Comparison of ENCODE assay signal across 8 mouse cellular contexts in the genomic region with DNA sequence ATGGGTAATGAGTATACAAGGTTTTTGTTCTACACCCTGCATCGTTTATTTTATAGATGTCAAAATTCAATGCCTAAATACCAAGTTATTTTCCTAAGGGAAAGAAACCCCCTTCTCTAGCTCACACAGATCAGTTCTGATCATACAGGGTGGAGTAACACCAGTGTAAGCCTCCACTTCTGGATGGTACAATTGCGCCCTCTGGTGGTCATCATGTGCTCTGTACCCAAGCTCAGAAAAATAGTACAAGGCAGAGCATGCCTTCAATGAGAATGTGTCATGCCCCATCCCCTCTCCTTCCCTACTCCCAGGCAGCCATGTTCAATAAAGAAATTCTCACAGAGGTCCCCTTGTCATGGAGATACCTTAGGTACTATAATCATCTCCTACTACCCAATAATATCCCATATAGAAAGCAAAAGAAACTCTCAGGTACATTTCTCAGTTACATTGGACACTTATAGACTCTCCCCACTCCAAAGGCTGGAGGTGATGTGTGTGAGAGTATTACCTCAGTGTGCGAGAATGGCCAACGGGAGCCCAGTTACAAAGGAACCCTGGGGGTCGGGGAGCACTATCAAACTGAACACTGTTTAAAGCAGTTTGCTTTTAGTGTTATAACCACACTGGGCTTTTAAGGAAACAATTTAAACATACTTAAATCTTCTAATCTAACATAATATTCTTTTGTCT. TPM values are rescaled to one million over a fixed set of nuclear protein-coding genes. Genes with fewer than 3 reads are reported as not detected.
DNase-seq lines count a peak whose midpoint lies in the region; ATAC-seq lines count a peak whose summit lies in the region.

No protein-coding gene starts in this region.

- 22% methylated on average over 5 of the region's 5 CpGs for WGBS in hindbrain, embryonic 14.5 days
- WGBS in lung, embryonic 16.5 days, result 18% methylated on average over 5 of the region's 5 CpGs

- peak; percentile 63 to 85 for DNase-seq in heart, adult 18-20 months
- no peak for DNase-seq in heart, postnatal 25 days (ENCODE audit: low spot score)
- DNase-seq in cerebellum, adult 9-11 months, result peak; percentile 69
- DNase-seq in frontal cortex, adult 2 months (ENCODE audit: extremely low spot score in 1 of 2, low spot score in 1 of 2), result peak; percentile 30 to 88
- DNase-seq in hindbrain, embryonic 14.5 days (ENCODE audit: low spot score), result peak; percentile 94
- peak; percentile 75 to 83 for DNase-seq in layer of hippocampus, postnatal 10 days (ENCODE audit: low spot score in 2 of 2)
- peak; percentile 76 for DNase-seq in retina, postnatal 7 days (ENCODE audit: low read depth, low spot score)

- H3K9me3 ChIP-seq in hindbrain, embryonic 14.5 days (ENCODE audit: control insufficient read depth, low read length), result no peaks in the 10 kb centered on the region
- H3K9me3 ChIP-seq in lung, embryonic 16.5 days (ENCODE audit: control insufficient read depth, low read length), result no peaks in the 10 kb centered on the region

- no peak overlapping the region for H3K4me3 ChIP-seq in hindbrain, embryonic 14.5 days (replicated peaks; ENCODE audit: low read length)
- H3K4me3 ChIP-seq in lung, embryonic 16.5 days (ENCODE audit: low read length), result no peak overlapping the region

- H3K27me3 ChIP-seq in hindbrain, embryonic 14.5 days (ENCODE audit: control insufficient read depth, insufficient read depth, low read length), result no peaks in the 10 kb centered on the region
- no peaks in the 10 kb centered on the region for H3K27me3 ChIP-seq in lung, embryonic 16.5 days (ENCODE audit: control insufficient read depth, insufficient read depth, low read depth, low read length)

- intact Hi-C loops in heart, postnatal 25 days (cut with DNase I), result loop anchor here (1.0 to 2.0 kb wide), 3 partner anchors 39 to 376 kb away; no protein-coding TSS in a partner anchor

- no peak overlapping the region for H3K27ac ChIP-seq in hindbrain, embryonic 14.5 days
- H3K27ac ChIP-seq in lung, embryonic 16.5 days (ENCODE audit: low read length), result no peak overlapping the region

- no peak overlapping the region for H3K4me2 ChIP-seq in hindbrain, embryonic 14.5 days (replicated peaks)
- no peak overlapping the region for H3K4me2 ChIP-seq in lung, embryonic 16.5 days (ENCODE audit: low read depth, low read length)

- H3K36me3 ChIP-seq in hindbrain, embryonic 14.5 days (replicated peaks; ENCODE audit: control insufficient read depth, insufficient read depth), result no peaks in the 10 kb centered on the region
- H3K36me3 ChIP-seq in lung, embryonic 16.5 days (ENCODE audit: control insufficient read depth, insufficient read depth, low read length), result no peaks in the 10 kb centered on the region

- H3K9ac ChIP-seq in hindbrain, embryonic 14.5 days, result no peak overlapping the region
- no peak overlapping the region for H3K9ac ChIP-seq in lung, embryonic 16.5 days (ENCODE audit: low read length)

- no peaks in the 10 kb centered on the region for H3K4me1 ChIP-seq in hindbrain, embryonic 14.5 days (replicated peaks; ENCODE audit: control insufficient read depth, insufficient read depth, low read length)
- H3K4me1 ChIP-seq in lung, embryonic 16.5 days (replicated peaks; ENCODE audit: control insufficient read depth, insufficient read depth, low read length), result no peaks in the 10 kb centered on the region

- peak; percentile 95 for ATAC-seq in hindbrain, embryonic 14.5 days (ENCODE audit: low FRiP score)
- ATAC-seq in lung, embryonic 16.5 days (ENCODE audit: low read depth), result peak; percentile 83

RNA-seq across cellular contexts. Expression of gene Sumo1, which starts 47.2 kb away (rescaled TPM):
- 10 to 100 TPM; 57.6 to 67.6 TPM for total RNA-seq in heart, adult 18-20 months (2021)
- 10 to 100 TPM; 58.5 to 59.6 TPM for total RNA-seq in heart, postnatal 25 days (2021)
- 120 and 123 TPM in 2 replicates for polyA plus RNA-seq in frontal cortex, adult 2 months (2012; rRNA removed)
- 340 and 359 TPM in 2 replicates for polyA plus RNA-seq in hindbrain, embryonic 14.5 days (2014; fragmentation: Nextera tagmentation; extraction: Ambion mirVana)
- 100 to 1,000 TPM; 103 to 105 TPM for total RNA-seq in layer of hippocampus, postnatal 10 days (2021)
- 366 and 371 TPM in 2 replicates for polyA plus RNA-seq in lung, embryonic 16.5 days (2015; fragmentation: Nextera tagmentation; extraction: Ambion mirVana)
